Mouse (Mus musculus) lung, adult 18-20 months (tissue): ENCODE data around the gene Wnt3.

Source experiments
- DNase-seq, 2 experiments: peaks; one replicate each; pipeline ENCODE4 v3.0.0; 2022; ENCODE audit warnings: mixed read lengths in 2 of 2

Gene Wnt3

DNA sequence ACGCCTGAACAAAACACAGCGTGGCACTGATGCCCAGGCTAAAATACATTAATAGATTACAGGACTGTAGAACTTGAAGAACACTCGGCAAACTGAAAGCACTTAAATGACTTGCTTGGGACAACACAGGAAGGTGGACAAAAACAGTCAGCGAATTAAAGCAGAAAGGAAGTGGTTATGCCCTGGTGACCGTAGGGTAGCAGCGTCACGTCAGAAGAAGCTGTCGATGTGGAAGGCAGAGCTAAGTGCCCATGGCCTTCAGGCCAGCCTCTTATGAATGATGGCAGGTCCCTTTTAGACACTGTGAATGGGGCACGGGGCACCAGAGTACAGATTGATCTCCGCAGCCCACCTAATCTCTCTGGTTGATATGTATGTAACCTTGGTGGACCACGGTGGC, 74.3 kb downstream of the Wnt3 start:
- no peak for DNase-seq

DNA sequence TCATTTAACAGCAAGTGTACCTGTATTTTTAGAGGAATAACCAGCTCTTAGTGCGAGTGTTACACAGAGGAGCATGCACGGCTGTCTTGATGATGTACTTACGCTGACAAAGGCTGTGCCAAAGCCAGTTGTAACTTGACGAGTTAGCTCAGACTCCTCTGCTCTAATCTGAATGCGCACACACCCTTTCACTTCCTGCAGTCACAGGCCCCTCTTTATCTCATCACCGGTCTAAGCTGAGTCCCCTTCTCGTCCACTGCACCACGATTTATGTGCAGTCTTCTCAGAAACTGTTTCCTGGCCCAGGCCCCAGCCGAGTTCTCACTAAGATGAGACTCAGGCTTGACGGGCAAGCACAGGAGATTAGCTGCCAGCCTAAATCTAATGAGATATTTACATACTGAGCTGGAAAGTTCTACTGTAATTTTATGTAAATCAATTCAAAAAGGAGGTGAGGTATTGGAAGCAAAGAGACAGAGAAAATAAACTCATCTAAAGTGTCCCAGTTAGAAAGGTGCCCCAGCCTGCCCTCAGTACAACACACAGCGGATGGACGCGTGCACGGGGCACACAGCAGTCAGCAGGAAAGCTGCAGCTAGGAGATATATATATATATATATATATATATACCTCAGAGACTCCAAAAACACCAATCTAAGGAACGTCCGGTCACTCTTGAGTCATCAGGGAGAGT, 78.8 kb downstream of the Wnt3 start:
- DNase-seq, result no peak

DNA sequence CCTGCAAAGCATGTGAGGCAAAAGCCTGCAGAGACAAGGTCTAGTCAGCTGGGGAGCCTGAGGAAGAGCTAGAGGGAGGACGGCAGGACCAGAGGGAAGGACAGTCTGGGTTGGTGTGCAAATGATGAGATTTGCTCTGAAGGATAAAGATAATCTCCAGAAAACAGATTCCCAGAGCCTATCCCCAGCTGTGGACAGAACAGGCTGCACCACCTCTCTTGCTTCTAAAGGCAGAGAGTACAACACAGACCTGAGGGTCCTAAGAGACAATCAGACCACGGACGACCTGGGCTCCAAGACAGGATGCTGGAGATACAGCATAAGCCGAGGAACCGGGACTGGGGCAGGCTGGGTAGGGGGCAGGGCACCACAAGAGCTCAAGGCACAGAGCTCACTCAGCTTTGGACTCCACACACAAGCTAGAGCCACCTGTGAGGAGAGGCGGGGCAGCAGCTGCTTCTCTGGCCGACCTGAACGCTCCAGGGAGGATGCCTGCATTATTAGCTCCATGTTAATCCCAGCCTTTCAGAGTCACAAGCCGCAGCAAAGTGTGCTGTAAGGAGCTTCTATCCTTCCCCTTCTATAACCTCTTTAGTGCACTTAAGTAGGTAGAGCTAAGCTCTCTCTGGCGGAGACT, 79.5 kb downstream of the Wnt3 start:
- no peak for DNase-seq

DNA sequence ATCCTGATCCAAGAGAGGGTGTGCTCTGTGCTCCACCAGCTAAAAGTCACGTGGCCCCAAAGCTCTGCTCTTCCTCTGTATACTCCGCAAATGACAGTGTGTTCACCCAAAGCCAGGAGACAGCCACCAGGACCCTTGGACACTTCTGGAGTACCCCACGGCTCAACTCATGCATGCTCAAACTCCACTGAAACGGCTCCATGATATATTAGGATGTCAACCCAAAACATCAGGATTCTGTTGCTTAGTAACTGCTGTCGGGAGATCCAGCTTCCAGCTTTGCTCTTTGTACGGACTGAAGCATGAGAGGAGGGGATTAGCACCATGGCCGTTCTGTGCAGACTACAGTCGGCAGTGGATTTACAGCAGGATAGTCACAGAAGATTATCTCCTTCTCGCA, 80.3 kb downstream of the Wnt3 start:
- no peak for DNase-seq

DNA sequence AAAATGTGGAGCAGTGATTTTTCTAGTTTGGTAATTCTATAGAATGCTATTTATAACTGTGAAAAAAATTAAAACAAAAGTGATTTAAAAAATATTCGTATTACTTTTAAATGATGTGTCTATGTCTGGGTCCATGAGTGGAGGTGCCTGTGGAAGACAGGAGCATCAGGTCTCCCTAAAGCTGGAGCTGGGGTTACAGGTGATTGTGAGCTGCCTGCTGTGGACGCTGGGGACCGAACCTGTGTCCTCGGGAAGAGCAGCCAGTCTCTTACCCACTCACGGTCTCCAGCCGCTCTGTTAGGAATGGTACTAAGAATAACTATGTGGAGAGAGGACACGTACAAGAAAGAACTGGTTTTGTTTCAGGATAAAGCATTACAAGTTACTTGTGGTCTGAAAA, 82.7 kb downstream of the Wnt3 start:
- DNase-seq, result no peak

DNA sequence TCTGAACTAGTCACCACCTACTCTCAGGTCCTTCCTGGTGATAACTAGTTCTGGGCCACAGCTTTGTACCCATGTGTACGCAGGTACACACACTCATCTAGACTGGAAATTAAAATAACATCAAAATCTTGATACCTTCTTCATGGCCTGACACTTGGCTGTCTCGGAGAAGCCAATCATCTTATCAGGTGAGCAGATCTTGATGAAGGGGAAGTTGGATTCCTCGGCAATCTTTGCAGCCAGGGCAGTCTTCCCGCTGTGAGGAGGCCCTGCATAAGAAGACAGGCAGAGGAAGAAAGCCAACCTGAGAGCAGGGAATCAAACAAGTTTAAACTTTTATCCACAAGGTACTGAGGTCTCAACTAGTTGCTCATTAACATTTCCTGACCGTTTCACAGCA, 84.8 kb downstream of the Wnt3 start:
- no peak for DNase-seq

DNA sequence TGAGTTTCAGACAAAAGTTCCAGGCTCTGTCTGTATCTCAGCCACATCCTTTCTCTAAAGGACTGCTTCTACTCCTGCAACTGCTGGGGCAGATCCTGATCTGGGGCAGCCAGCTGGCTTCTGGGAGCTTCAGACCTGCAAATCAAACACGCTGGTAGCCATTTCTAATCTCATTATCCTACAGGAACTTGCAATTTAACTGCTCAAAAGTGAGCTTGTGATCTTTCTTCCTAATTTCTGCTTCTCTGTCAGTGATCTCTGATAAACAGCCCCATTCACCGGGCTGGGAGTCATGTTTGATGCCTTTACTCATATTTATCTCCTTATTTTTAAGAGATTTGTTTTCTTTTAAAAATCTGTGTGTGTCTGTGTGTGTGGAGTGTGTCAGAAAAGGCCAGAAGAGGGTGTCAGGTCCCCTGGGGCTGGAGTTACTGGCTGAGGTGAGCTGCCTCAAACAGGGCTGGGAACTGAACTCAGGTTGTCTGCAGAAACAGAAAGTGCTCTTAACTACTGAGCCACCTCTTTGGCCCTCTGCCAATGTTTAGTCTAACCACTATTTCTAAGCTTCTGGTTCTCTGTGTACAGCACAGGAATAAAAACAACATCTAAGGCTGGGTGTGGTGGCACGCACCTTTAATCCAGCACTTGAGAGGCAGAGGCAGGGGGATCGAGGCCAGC, 86.1 kb downstream of the Wnt3 start:
- DNase-seq, result peak in 1 of 2 experiments; percentile 23

DNA sequence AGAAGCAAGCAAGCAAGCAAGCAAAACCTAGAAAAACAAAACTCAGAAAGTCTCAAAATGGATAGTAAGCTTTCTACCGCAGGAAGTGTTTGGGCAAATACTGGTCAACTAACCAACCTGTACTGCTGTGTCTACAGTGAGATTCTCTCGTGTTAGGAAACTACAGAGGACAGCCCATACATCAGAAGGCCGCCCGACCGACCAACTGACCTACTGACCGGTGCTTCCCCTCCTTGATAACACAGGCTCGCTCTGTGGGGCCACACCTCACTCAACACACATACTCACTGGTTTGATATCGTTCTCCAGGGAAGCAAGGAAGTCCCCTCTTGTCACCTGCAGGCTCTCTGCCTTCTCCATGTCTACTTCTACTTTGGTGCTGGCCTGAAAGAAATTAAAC, 89.0 kb downstream of the Wnt3 start:
- no peak for DNase-seq

DNA sequence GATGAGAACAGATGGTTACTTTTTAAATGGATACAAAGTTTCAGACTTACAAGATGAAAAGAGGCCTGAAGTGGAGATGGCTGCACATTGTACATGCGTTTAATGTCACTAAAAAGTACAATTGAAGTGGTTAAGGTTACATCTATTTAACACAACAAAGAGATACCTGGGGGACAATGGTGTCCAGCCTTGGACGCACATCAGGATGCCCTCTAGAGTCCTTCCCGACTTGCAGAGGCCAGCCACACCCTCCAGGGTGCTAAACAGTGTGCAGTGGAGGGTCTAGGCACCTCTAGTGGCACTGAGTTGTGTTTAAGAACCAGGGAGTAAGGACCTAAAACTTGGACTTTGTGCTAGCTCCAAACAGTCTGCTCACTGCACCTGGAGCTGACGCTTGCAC, 90.5 kb downstream of the Wnt3 start:
- DNase-seq, result no peak

DNA sequence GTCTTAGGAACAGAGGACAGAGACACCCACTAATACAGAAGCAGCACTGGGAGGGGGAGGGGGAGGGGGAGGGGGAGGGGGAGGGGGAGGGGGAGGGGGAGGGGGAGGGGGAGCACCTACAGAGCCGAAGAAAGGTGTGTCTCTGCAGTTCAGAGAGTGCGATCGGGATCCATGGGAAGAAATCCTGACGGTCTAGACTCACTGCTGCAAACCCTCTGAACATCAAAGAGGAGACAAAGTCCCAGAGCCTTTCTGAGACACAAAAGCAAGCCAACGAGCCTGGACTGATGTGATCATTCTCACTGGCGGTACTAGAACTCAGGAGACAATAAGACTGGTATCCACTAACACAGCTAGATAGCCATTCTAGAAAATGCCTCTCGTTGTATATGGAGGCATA, 91.4 kb downstream of the Wnt3 start:
- DNase-seq, result no peak
